Mouse (Mus musculus): ENCODE results near the gene Syt14. TPM values are rescaled to one million over a fixed set of nuclear protein-coding genes. Genes with fewer than 3 reads are reported as not detected.

Gene Syt14
- total and polyA plus RNA-seq, 2 experiments from 2014 or later = 0.04 to 0.08 TPM

- no peak overlapping the region for H3K27ac ChIP-seq (ENCODE audit: low read depth)
- 65% methylated on average over 4 of the region's 4 CpGs for WGBS
- no peaks in the 10 kb centered on the region for H3K36me3 ChIP-seq (replicated peaks; ENCODE audit: control insufficient read depth, insufficient read depth, low read length)
- no peak overlapping the region for H3K4me3 ChIP-seq (ENCODE audit: low read depth, low read length)
- H3K9ac ChIP-seq (replicated peaks; ENCODE audit: low read depth, low read length) = no peak overlapping the region
- H3K9me3 ChIP-seq (replicated peaks; ENCODE audit: control insufficient read depth, low read length) = no peaks in the 10 kb centered on the region
- no peaks in the 10 kb centered on the region for H3K4me1 ChIP-seq (ENCODE audit: control insufficient read depth, insufficient read depth)
- no peak for ATAC-seq (ENCODE audit: insufficient read depth, low read depth)
- TF ChIP-seq CTCF (IDR thresholded peaks at IDR 0.05; ENCODE audit: low read depth) = no peak
- TF ChIP-seq EP300 (IDR thresholded peaks at IDR 0.05; ENCODE audit: low read depth) = no peak
- no peak overlapping the region for H3K4me2 ChIP-seq (ENCODE audit: low read depth, low read length)
- no peak for DNase-seq (ENCODE audit: low spot score)
- H3K27me3 ChIP-seq (ENCODE audit: control insufficient read depth, insufficient read depth, low read length) = no peaks in the 10 kb centered on the region
Measured at GRCm38 (mm10) chr1:193002307-193002706, 33.3 kb downstream of the Syt14 start.

GRCm38 (mm10) chr1:193001587-193001986, 34.0 kb downstream of the Syt14 start:
- H3K9me3 ChIP-seq (replicated peaks; ENCODE audit: control insufficient read depth, low read length) = no peaks in the 10 kb centered on the region
- no peak for DNase-seq (ENCODE audit: low spot score)
- ATAC-seq (ENCODE audit: insufficient read depth, low read depth) = no peak
- WGBS = 55% methylated on average over 2 of the region's 2 CpGs
- H3K36me3 ChIP-seq (replicated peaks; ENCODE audit: control insufficient read depth, insufficient read depth, low read length) = no peaks in the 10 kb centered on the region
- H3K4me1 ChIP-seq (ENCODE audit: control insufficient read depth, insufficient read depth) = no peaks in the 10 kb centered on the region
- TF ChIP-seq EP300 (IDR thresholded peaks at IDR 0.05; ENCODE audit: low read depth) (no peak), CTCF (IDR thresholded peaks at IDR 0.05; ENCODE audit: low read depth) (no peak)
- no peak overlapping the region for H3K27ac ChIP-seq (ENCODE audit: low read depth)
- H3K9ac ChIP-seq (replicated peaks; ENCODE audit: low read depth, low read length) = no peak overlapping the region
- H3K27me3 ChIP-seq (ENCODE audit: control insufficient read depth, insufficient read depth, low read length) = no peaks in the 10 kb centered on the region
- H3K4me3 ChIP-seq (ENCODE audit: low read depth, low read length) = no peak overlapping the region
- no peak overlapping the region for H3K4me2 ChIP-seq (ENCODE audit: low read depth, low read length)

DNA sequence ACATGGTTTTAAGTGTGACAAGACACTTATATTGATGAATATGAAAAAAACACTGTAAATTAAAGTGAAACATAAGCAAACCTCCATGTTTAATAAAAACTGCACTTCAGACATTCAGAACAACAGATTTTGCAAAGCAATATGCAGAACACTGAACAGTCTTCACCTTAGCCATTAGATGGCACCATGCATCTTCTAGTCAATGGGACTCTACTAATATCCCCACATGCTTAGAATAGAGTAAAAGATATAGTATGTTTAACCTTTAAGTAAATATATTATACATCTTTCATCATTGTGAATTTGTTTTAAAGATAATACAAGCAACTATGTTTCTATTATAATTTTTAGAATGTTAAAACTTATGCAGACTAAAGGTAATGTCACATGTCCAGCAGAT, 34.7 kb downstream of the Syt14 start:
- peak; percentile 47 for DNase-seq (ENCODE audit: low spot score)
- H3K27me3 ChIP-seq (ENCODE audit: control insufficient read depth, insufficient read depth, low read length) = no peaks in the 10 kb centered on the region
- H3K4me3 ChIP-seq (ENCODE audit: low read depth, low read length) = no peak overlapping the region
- H3K27ac ChIP-seq (ENCODE audit: low read depth) = no peak overlapping the region
- H3K9me3 ChIP-seq (replicated peaks; ENCODE audit: control insufficient read depth, low read length) = no peaks in the 10 kb centered on the region
- no peaks in the 10 kb centered on the region for H3K4me1 ChIP-seq (ENCODE audit: control insufficient read depth, insufficient read depth)
- ATAC-seq (ENCODE audit: insufficient read depth, low read depth) = no peak
- no peak overlapping the region for H3K4me2 ChIP-seq (ENCODE audit: low read depth, low read length)
- H3K36me3 ChIP-seq (replicated peaks; ENCODE audit: control insufficient read depth, insufficient read depth, low read length) = no peaks in the 10 kb centered on the region
- no peak overlapping the region for H3K9ac ChIP-seq (replicated peaks; ENCODE audit: low read depth, low read length)
- TF ChIP-seq CTCF (IDR thresholded peaks at IDR 0.05; ENCODE audit: low read depth) (peak; percentile 62), EP300 (IDR thresholded peaks at IDR 0.05; ENCODE audit: low read depth) (no peak)

GRCm38 (mm10) chr1:192994179-192994873, 41.2 kb downstream of the Syt14 start:
- ATAC-seq (ENCODE audit: insufficient read depth, low read depth) (no peak), DNase-seq (ENCODE audit: low spot score) (no peak)
- Histone ChIP-seq H3K9me3 (replicated peaks; ENCODE audit: control insufficient read depth, low read length) (no peaks in the 10 kb centered on the region), H3K36me3 (replicated peaks; ENCODE audit: control insufficient read depth, insufficient read depth, low read length) (no peaks in the 10 kb centered on the region), H3K9ac (replicated peaks; ENCODE audit: low read depth, low read length) (no peak overlapping the region), H3K4me2 (ENCODE audit: low read depth, low read length) (no peak overlapping the region), H3K4me1 (ENCODE audit: control insufficient read depth, insufficient read depth) (no peaks in the 10 kb centered on the region), H3K27ac (ENCODE audit: low read depth) (no peak overlapping the region), H3K27me3 (ENCODE audit: control insufficient read depth, insufficient read depth, low read length) (no peaks in the 10 kb centered on the region), H3K4me3 (ENCODE audit: low read depth, low read length) (no peak overlapping the region)
- 52% methylated on average over 2 of the region's 2 CpGs for WGBS
- no peak for TF ChIP-seq CTCF (IDR thresholded peaks at IDR 0.05; ENCODE audit: low read depth)
- no peak for TF ChIP-seq EP300 (IDR thresholded peaks at IDR 0.05; ENCODE audit: low read depth)

DNA sequence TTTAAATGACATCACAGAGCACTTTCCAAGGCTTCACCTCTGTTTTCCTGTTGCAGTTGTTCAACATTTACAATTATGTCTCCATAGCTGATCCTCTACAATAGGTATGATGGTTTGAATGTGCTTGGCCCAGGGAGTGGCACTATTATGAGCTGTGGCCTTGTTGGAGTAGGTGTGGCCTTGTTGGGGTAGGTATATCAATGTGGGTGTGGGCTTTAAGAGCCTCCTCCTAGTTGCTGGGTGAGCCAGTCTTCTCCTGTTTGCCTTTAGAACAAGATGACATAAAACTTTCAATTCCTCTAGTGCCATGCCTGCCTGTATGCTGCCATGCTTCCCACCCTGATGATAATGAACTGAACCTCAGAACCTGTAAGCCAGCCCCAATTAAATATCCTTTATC, 42.1 kb downstream of the Syt14 start:
- TF ChIP-seq EP300 (IDR thresholded peaks at IDR 0.05; ENCODE audit: low read depth) (no peak), CTCF (IDR thresholded peaks at IDR 0.05; ENCODE audit: low read depth) (no peak)
- no peaks in the 10 kb centered on the region for H3K9me3 ChIP-seq (replicated peaks; ENCODE audit: control insufficient read depth, low read length)
- H3K4me3 ChIP-seq (ENCODE audit: low read depth, low read length) = no peak overlapping the region
- DNase-seq (ENCODE audit: low spot score) = no peak
- no peaks in the 10 kb centered on the region for H3K4me1 ChIP-seq (ENCODE audit: control insufficient read depth, insufficient read depth)
- no peak overlapping the region for H3K4me2 ChIP-seq (ENCODE audit: low read depth, low read length)
- no peak overlapping the region for H3K9ac ChIP-seq (replicated peaks; ENCODE audit: low read depth, low read length)
- no peak for ATAC-seq (ENCODE audit: insufficient read depth, low read depth)
- no peaks in the 10 kb centered on the region for H3K27me3 ChIP-seq (ENCODE audit: control insufficient read depth, insufficient read depth, low read length)
- H3K36me3 ChIP-seq (replicated peaks; ENCODE audit: control insufficient read depth, insufficient read depth, low read length) = no peaks in the 10 kb centered on the region
- no peak overlapping the region for H3K27ac ChIP-seq (ENCODE audit: low read depth)

DNA sequence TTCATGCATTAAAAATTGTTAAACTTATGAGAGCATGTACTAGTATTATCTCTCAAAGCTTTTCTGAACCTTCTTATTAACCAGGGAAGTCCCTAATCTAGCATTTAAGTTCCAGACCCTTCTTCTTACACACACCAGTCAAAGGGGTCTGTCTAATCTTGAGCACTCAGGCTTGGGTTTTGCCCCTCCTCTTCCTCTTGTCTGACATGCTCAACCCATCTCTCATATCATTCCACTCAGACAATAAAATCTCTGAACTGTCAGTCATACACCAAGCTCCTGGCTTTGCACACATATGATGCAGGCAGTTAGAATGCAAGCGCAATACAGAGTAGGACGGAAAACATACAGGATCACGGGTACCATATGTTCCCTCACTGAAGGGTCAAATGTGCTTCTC, 48.4 kb downstream of the Syt14 start:
- no peaks in the 10 kb centered on the region for H3K9me3 ChIP-seq (replicated peaks; ENCODE audit: control insufficient read depth, low read length)
- no peaks in the 10 kb centered on the region for H3K27me3 ChIP-seq (ENCODE audit: control insufficient read depth, insufficient read depth, low read length)
- no peak overlapping the region for H3K4me2 ChIP-seq (ENCODE audit: low read depth, low read length)
- TF ChIP-seq EP300 (IDR thresholded peaks at IDR 0.05; ENCODE audit: low read depth) (no peak), CTCF (IDR thresholded peaks at IDR 0.05; ENCODE audit: low read depth) (no peak)
- ATAC-seq (ENCODE audit: insufficient read depth, low read depth) = no peak
- WGBS = 88% methylated on average over 3 of the region's 3 CpGs
- no peaks in the 10 kb centered on the region for H3K36me3 ChIP-seq (replicated peaks; ENCODE audit: control insufficient read depth, insufficient read depth, low read length)
- DNase-seq (ENCODE audit: low spot score) = no peak
- no peaks in the 10 kb centered on the region for H3K4me1 ChIP-seq (ENCODE audit: control insufficient read depth, insufficient read depth)
- no peak overlapping the region for H3K4me3 ChIP-seq (ENCODE audit: low read depth, low read length)
- H3K9ac ChIP-seq (replicated peaks; ENCODE audit: low read depth, low read length) = no peak overlapping the region
- H3K27ac ChIP-seq (ENCODE audit: low read depth) = no peak overlapping the region

All from heart, postnatal 0 days (tissue).